Mouse (Mus musculus) ES-E14 (cell line): ENCODE results near the gene Pabpc4. TPM values are rescaled to one million over a fixed set of nuclear protein-coding genes. Genes with fewer than 3 reads are reported as not detected.

ENCODE experiments used
- DNase-seq: peaks from one replicate; pipeline ENCODE4 v3.0.0-alpha.2; 2013; ENCODE audit warnings: low read depth, low spot score
- H3K27ac ChIP-seq: 2 replicates; pipeline ENCODE4 v1.5.1; 2012; ENCODE audit warnings: low read depth, mild to moderate bottlenecking, low read length, moderate library complexity, mixed read lengths; ENCODE audit not compliant: poor library complexity, insufficient read depth, severe bottlenecking
- H3K36me3 ChIP-seq: 2 replicates; pipeline ENCODE4 v1.6.1; 2012; ENCODE audit warnings: mild to moderate bottlenecking, low read length, moderate library complexity, mixed read lengths; ENCODE audit not compliant: control insufficient read depth, poor library complexity, insufficient read depth, severe bottlenecking
- H3K4me1 ChIP-seq, 2 experiments: fragments of 150-350 bp in 1 of 2; sonication (generic) in 1 of 2; 2 replicates each; pipeline ENCODE4 v1.6.1; 2012; ENCODE audit warnings: low read length in 2 of 2, mild to moderate bottlenecking in 1 of 2, mixed read lengths in 1 of 2; ENCODE audit not compliant: control insufficient read depth in 2 of 2, insufficient read depth in 2 of 2, poor library complexity in 1 of 2
- H3K4me3 ChIP-seq, 2 experiments: fragments of 150-350 bp in 1 of 2; sonication (generic) in 1 of 2; 2 replicates each; pipeline ENCODE4 v1.5.1; 2012; ENCODE audit warnings: low read length in 2 of 2, low read depth in 1 of 2, mild to moderate bottlenecking in 1 of 2, mixed read lengths in 1 of 2; ENCODE audit not compliant: insufficient read depth in 1 of 2, poor library complexity in 1 of 2, severe bottlenecking in 1 of 2
- H3K9ac ChIP-seq: 2 replicates; pipeline ENCODE4 v1.6.1; 2012; ENCODE audit warnings: low read depth, mild to moderate bottlenecking, low read length, mixed read lengths; ENCODE audit not compliant: poor library complexity, insufficient read depth, severe bottlenecking
- H3K9me3 ChIP-seq: fragments of 150-350 bp; sonication (generic); 2 replicates; pipeline ENCODE4 v1.6.1; 2012; ENCODE audit warnings: low read depth, mild to moderate bottlenecking, low read length; ENCODE audit not compliant: control insufficient read depth, insufficient read depth
- CHD2 ChIP-seq: IDR thresholded peaks from 2 replicates; pipeline ENCODE4 v1.6.1; 2014; ENCODE audit warnings: mild to moderate bottlenecking, low read depth, low read length, inconsistent platforms
- HCFC1 ChIP-seq: IDR thresholded peaks from 2 replicates; pipeline ENCODE4 v1.6.1; 2012; ENCODE audit warnings: low read length, inconsistent platforms, borderline replicate concordance; ENCODE audit not compliant: insufficient read depth
- MAFK ChIP-seq: IDR thresholded peaks from 2 replicates; pipeline ENCODE4 v1.6.1; 2014; ENCODE audit warnings: mild to moderate bottlenecking, low read depth, low read length, inconsistent platforms; ENCODE audit not compliant: insufficient read depth
- ZC3H11A ChIP-seq: IDR thresholded peaks from 2 replicates; pipeline ENCODE4 v1.6.1; 2012; ENCODE audit warnings: low read depth, mild to moderate bottlenecking, inconsistent platforms, low read length, borderline replicate concordance
- ZNF384 ChIP-seq: IDR thresholded peaks from 2 replicates; pipeline ENCODE4 v1.6.1; 2012; ENCODE audit warnings: low read depth, low read length, inconsistent platforms
- in situ Hi-C, 2 experiments: fragments of 600-800 bp; cut with MboI; formaldehyde crosslinking; loops; one replicate each; pipeline ENCODE4 v1.15.1; 2025; ENCODE audit warnings: low sequenced_read_pairs in 2 of 2, inconsistent platforms in 1 of 2; ENCODE audit not compliant: unreplicated experiment in 2 of 2
- total RNA-seq: library from RNA; depleted of rRNA; stranded (reverse); fragments of 300-350 nt; gene quantifications from 2 replicates; pipeline ENCODE4 v1.2.3, GENCODE M21; 2012; rRNA removed

Pabpc4 gene
- 197 and 246 TPM in 2 replicates for total RNA-seq

DNA sequence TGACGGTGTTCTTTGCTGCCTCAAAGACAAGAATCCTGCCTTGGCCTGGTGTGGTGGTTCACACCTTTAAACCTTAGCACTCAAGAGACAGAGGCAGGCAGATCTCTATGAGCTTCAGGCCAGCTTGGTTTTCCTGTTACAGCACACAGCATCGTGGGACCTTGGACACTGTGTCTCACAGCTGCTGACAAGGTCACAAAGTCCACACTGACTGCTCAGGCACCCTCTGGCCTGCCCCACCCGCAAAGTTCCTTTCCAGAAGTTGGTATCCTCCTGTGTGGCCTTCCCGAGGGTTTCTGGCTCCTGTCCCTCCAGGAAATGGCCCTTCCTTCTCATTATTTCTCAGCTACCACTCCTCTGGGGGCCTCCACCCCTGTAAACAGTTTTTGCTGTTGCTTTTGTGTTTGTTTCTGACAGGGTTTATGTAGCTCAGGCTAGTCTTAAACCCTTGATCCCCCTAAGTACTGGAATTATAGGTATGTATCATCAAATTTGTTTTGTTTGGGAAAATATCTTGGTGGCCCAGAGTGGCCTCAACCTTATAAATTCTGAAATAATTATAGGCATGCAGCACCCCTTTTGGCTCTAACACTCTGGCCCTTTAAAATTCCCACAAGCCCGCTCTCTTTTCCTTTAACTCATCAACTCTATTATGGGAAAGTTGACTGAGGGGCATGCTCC is at the start of gene Pabpc4:
Gene Pabpc4, plus strand, starts transcription at position 631 of the 681 bp plus-strand sequence.
- DNase-seq, result no peak
- no peaks in the 10 kb centered on the region for H3K9me3 ChIP-seq
- no peak for TF ChIP-seq MAFK
- TF ChIP-seq ZNF384, result no peak
- TF ChIP-seq CHD2, result no peak
- no peak for TF ChIP-seq ZC3H11A
- no peak for TF ChIP-seq HCFC1
- peaks cover 0 to 2% of the 10 kb centered on the region in 2 experiments; a peak in 1 of 4 replicates for H3K4me1 ChIP-seq
- H3K36me3 ChIP-seq, result no peaks in the 10 kb centered on the region
- H3K9ac ChIP-seq, result no peak within 1 kb of the TSS
- in situ Hi-C loops, result no loop called here
- no peak within 1 kb of the TSS for H3K4me3 ChIP-seq
- H3K27ac ChIP-seq, result no peak within 1 kb of the TSS

- Histone ChIP-seq H3K4me3 (no peak overlapping the region), H3K9ac (no peak overlapping the region), H3K27ac (no peak overlapping the region), H3K9me3 (no peaks in the 10 kb centered on the region), H3K4me1 (no peaks in the 10 kb centered on the region), H3K36me3 (no peaks in the 10 kb centered on the region)
- in situ Hi-C loops, result no loop called here
- TF ChIP-seq MAFK (no peak), ZNF384 (no peak), HCFC1 (no peak)
- no peak for DNase-seq
These were observed 48.2 kb upstream of the Pabpc4 start for GRCm38 (mm10) chr4:123213975-123214374.

- no peak overlapping the region for H3K4me3 ChIP-seq
- H3K27ac ChIP-seq, result no peak overlapping the region
- in situ Hi-C loops, result no loop called here
- H3K9me3 ChIP-seq, result no peaks in the 10 kb centered on the region
- H3K9ac ChIP-seq, result no peak overlapping the region
- peaks cover 0 to 3% of the 10 kb centered on the region in 2 experiments; a peak in 1 of 4 replicates for H3K4me1 ChIP-seq
- no peak for TF ChIP-seq HCFC1
- TF ChIP-seq CHD2, result no peak
- no peak for TF ChIP-seq ZC3H11A
- no peak for TF ChIP-seq ZNF384
- no peak for TF ChIP-seq MAFK
- no peaks in the 10 kb centered on the region for H3K36me3 ChIP-seq
- DNase-seq, result no peak
These were observed 46.8 kb upstream of the Pabpc4 start for GRCm38 (mm10) chr4:123215367-123215766.

DNA sequence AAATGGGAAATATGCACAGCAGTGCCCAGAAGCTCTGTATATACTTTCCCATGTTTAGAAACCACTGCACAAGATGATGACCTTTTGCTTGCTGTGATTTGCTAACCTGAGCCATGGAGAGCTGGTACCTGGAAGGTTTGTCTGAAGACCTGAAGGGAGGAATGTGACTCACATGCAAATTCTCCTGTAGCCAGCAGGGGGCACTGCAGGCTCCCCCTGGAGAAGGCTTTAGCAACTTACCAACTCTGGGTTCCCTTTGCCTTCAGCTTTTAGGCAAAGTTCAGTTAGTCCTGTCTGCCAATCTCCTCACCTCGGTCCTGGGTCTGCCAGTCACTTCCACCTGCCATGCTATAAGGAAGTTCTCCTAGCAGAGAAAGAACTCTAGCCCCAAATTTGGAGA is 45.4 kb upstream of the Pabpc4 start:
- in situ Hi-C loops, result no loop called here
- no peak overlapping the region for H3K9ac ChIP-seq
- peaks cover 0 to 3% of the 10 kb centered on the region in 2 experiments; a peak in 1 of 4 replicates for H3K4me1 ChIP-seq
- no peak for TF ChIP-seq ZNF384
- TF ChIP-seq ZC3H11A, result 0 out of 2 replicates have a peak, but pooled peaks have one; percentile 4
- no peaks in the 10 kb centered on the region for H3K36me3 ChIP-seq
- H3K27ac ChIP-seq, result no peak overlapping the region
- peak; percentile 52 for DNase-seq
- no peak overlapping the region for H3K4me3 ChIP-seq
- H3K9me3 ChIP-seq, result no peaks in the 10 kb centered on the region
